Mouse (Mus musculus) lung, adult 2 months (tissue): ENCODE results near the gene Itih1.

ENCODE experiments used
- CTCF ChIP-seq: fragments of 200-500 bp; IDR thresholded peaks from 2 replicates; pipeline ENCODE4 v1.5.1; 2011; ENCODE audit warnings: mild to moderate bottlenecking, low read length, control low read depth; ENCODE audit not compliant: insufficient read depth
- POLR2A ChIP-seq: fragments of 200-500 bp; IDR thresholded peaks from 2 replicates; pipeline ENCODE4 v1.6.1; 2011; ENCODE audit warnings: low read depth, mild to moderate bottlenecking, control low read depth, low read length, borderline replicate concordance; ENCODE audit errors: extremely low read depth

DNA sequence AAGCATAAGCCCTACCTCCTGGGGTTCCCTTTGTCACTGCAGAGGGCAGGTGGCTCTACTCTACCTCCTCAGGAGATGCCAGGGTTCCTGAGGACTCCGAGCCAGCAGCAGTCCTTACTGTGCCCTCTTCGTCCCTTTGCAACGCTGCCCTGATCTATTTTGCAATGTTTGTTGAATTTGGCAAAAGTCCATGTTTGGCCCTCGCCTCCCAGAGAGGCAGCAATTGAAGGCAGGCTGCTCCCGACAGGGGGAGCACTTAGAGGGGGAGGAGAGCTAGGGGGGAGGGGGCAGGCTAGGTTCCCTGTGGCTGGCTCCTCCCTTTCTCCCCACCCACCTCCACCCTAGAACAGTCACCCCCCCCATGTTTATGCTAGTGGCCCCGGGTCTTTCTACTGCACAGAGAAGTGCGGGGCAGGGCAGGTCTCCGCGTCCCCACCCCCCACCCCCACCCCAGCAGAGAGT, 54.8 kb downstream of the Itih1 start:
- TF ChIP-seq CTCF (peak; percentile 40; the same call in 1 of the 2 replicates), POLR2A (no peak; the same call in 1 of the 2 replicates)
